Mouse (Mus musculus): ENCODE measurements around the gene Naaladl2.

- no peak for TF ChIP-seq CTCF (IDR thresholded peaks at IDR 0.05; ENCODE audit: low read depth, low read length)
- TF ChIP-seq POLR2A (IDR thresholded peaks at IDR 0.05; ENCODE audit: insufficient read depth, low read length), result no peak
- TF ChIP-seq EP300 (IDR thresholded peaks at IDR 0.05; ENCODE audit: insufficient read depth, low read depth, low read length), result no peak
Measured at GRCm38 (mm10) chr3:24463941-24464340, 680.1 kb downstream of the Naaladl2 start.
